In genomic region chr5:93221661-93222060, GRCm38 (mm10) we compare ENCODE assay signal across 8 mouse cellular contexts. TPM values are rescaled to one million over a fixed set of nuclear protein-coding genes. Genes with fewer than 3 reads are reported as not detected.
DNase-seq lines count a peak whose midpoint lies in the region; ATAC-seq and TF ChIP-seq lines count a peak whose summit lies in the region.

No protein-coding gene starts in this region.

- H3K9ac ChIP-seq in lung, embryonic 15.5 days: no peak overlapping the region
- no peak overlapping the region for H3K9ac ChIP-seq in liver, postnatal 0 days (replicated peaks)

- no peaks in the 10 kb centered on the region for H3K27me3 ChIP-seq in lung, embryonic 15.5 days
- no peaks in the 10 kb centered on the region for H3K27me3 ChIP-seq in liver, postnatal 0 days (ENCODE audit: insufficient read depth, low read length)

- DNase-seq in adrenal gland, adult (ENCODE audit: inconsistent age in 2 of 2, low spot score in 1 of 2): peak; percentile 33 to 79
- no peak for DNase-seq in adrenal gland, adult 18-20 months (ENCODE audit: low spot score in 2 of 2)
- peak; percentile 44 to 47 for DNase-seq in heart, postnatal 10 days
- no peak for DNase-seq in layer of hippocampus, adult 8-10 months (ENCODE audit: low spot score in 2 of 2)
- no peak for DNase-seq in liver, postnatal 0 days

- ATAC-seq in lung, embryonic 15.5 days (ENCODE audit: borderline replicate concordance, extremely low read depth, low FRiP score, low TSS enrichment): peak; percentile 73; the same call in 1 of the 2 replicates
- no peak for ATAC-seq in megakaryocyte progenitor cell, adult 5-6 weeks (replicated peaks; ENCODE audit: poor library complexity)
- ATAC-seq in liver, postnatal 0 days: no peak

- no peaks in the 10 kb centered on the region for H3K4me1 ChIP-seq in brown adipose tissue, adult 24 weeks (ENCODE audit: control insufficient read depth, insufficient read depth, insufficient read length, low read length)
- peaks cover 12% of the 10 kb centered on the region for H3K4me1 ChIP-seq in lung, embryonic 15.5 days
- no peaks in the 10 kb centered on the region for H3K4me1 ChIP-seq in liver, postnatal 0 days (ENCODE audit: insufficient read depth)

- 27% methylated on average over 3 of the region's 3 CpGs for WGBS in lung, embryonic 15.5 days
- 65% methylated on average over 3 of the region's 3 CpGs for WGBS in liver, postnatal 0 days (ENCODE audit: insufficient replicate concordance)

- H3K9me3 ChIP-seq in lung, embryonic 15.5 days: no peaks in the 10 kb centered on the region
- H3K9me3 ChIP-seq in liver, postnatal 0 days (ENCODE audit: low read length): no peaks in the 10 kb centered on the region

- no peak overlapping the region for H3K4me2 ChIP-seq in lung, embryonic 15.5 days
- no peak overlapping the region for H3K4me2 ChIP-seq in liver, postnatal 0 days (ENCODE audit: low read depth, low read length)

- no peak for TF ChIP-seq CTCF in liver, postnatal 0 days (IDR thresholded peaks at IDR 0.05; ENCODE audit: low read depth)

- H3K27ac ChIP-seq in brown adipose tissue, adult 24 weeks (replicated peaks; ENCODE audit: low read depth, low read length): 0 out of 2 replicates have a peak overlapping the region, but pooled peaks have one; percentile 52
- peak overlapping the region; percentile 45 for H3K27ac ChIP-seq in lung, embryonic 15.5 days
- no peak overlapping the region for H3K27ac ChIP-seq in liver, postnatal 0 days (ENCODE audit: low read depth)

- intact Hi-C loops in heart, postnatal 10 days (cut with DNase I): no loop called here

- peak overlapping the region; percentile 44; the same call in 1 of the 2 replicates for H3K4me3 ChIP-seq in brown adipose tissue, adult 24 weeks (ENCODE audit: insufficient read depth, low read depth, low read length)
- H3K4me3 ChIP-seq in lung, embryonic 15.5 days: no peak overlapping the region
- no peak overlapping the region for H3K4me3 ChIP-seq in liver, postnatal 0 days (ENCODE audit: low read depth, low read length)

- TF ChIP-seq EP300 in liver, postnatal 0 days (IDR thresholded peaks at IDR 0.05; ENCODE audit: low read depth): no peak

- no peaks in the 10 kb centered on the region for H3K36me3 ChIP-seq in lung, embryonic 15.5 days
- H3K36me3 ChIP-seq in liver, postnatal 0 days (replicated peaks; ENCODE audit: insufficient read depth, low read length): no peaks in the 10 kb centered on the region

RNA-seq across cellular contexts. Expression of gene 2010109A12Rik, which starts 15.3 kb away (rescaled TPM):
- under 1 TPM; 0.67 to 0.99 TPM for total RNA-seq in adrenal gland, adult 18-20 months (2021)
- polyA plus RNA-seq in brown adipose tissue, adult 24 weeks (2012; ENCODE audit: insufficient read depth, insufficient read length, missing spikeins): 3.3 and 4.9 TPM in 2 replicates
- under 1 TPM in 1 of 2 experiments, not detected in 1; 0.57 TPM for total RNA-seq in heart, postnatal 10 days (2021)
- 1.1 and 1.8 TPM in 2 replicates for polyA plus RNA-seq in lung, embryonic 15.5 days (2015; fragmentation: Nextera tagmentation; extraction: Ambion mirVana)
- 1 to 10 TPM; 1.1 to 1.3 (median 1.1) TPM for total RNA-seq in layer of hippocampus, adult 8-10 months (2022)
- 0.77 and 0.90 TPM in 2 replicates for total RNA-seq in megakaryocyte progenitor cell, adult 5-6 weeks (2015)
- 3.0 and 4.3 TPM in 2 replicates for total RNA-seq in megakaryocyte progenitor cell, adult 5-6 weeks (2017)
- 1.7 and 2.0 TPM in 2 replicates for polyA plus RNA-seq in liver, postnatal 0 days (2015; fragmentation: Nextera tagmentation; extraction: Ambion mirVana)

RNA-seq across cellular contexts. Expression of gene Ccni, which starts 15.4 kb away (rescaled TPM):
- 100 to 1,000 TPM; 211 to 262 TPM for total RNA-seq in adrenal gland, adult 18-20 months (2021)
- 180 and 268 TPM in 2 replicates for polyA plus RNA-seq in brown adipose tissue, adult 24 weeks (2012; ENCODE audit: insufficient read depth, insufficient read length, missing spikeins)
- total RNA-seq in heart, postnatal 10 days (2021): 100 to 1,000 TPM; 252 to 270 TPM
- polyA plus RNA-seq in lung, embryonic 15.5 days (2015; fragmentation: Nextera tagmentation; extraction: Ambion mirVana): 124 and 132 TPM in 2 replicates
- 100 to 1,000 TPM; 245 to 256 (median 250) TPM for total RNA-seq in layer of hippocampus, adult 8-10 months (2022)
- total RNA-seq in megakaryocyte progenitor cell, adult 5-6 weeks (2015): 184 and 191 TPM in 2 replicates
- total RNA-seq in megakaryocyte progenitor cell, adult 5-6 weeks (2017): 159 and 163 TPM in 2 replicates
- polyA plus RNA-seq in liver, postnatal 0 days (2015; fragmentation: Nextera tagmentation; extraction: Ambion mirVana): 41.2 and 41.9 TPM in 2 replicates

RNA-seq across cellular contexts. Expression of gene Ccng2, which starts 45.4 kb away (rescaled TPM):
- total RNA-seq in adrenal gland, adult 18-20 months (2021): 10 to 100 TPM; 38.6 to 40.0 TPM
- polyA plus RNA-seq in brown adipose tissue, adult 24 weeks (2012; ENCODE audit: insufficient read depth, insufficient read length, missing spikeins): 29.9 and 44.3 TPM in 2 replicates
- total RNA-seq in heart, postnatal 10 days (2021): 10 to 100 TPM; 19.7 to 21.2 TPM
- polyA plus RNA-seq in lung, embryonic 15.5 days (2015; fragmentation: Nextera tagmentation; extraction: Ambion mirVana): 65.4 and 67.6 TPM in 2 replicates
- total RNA-seq in layer of hippocampus, adult 8-10 months (2022): 10 to 100 TPM; 38.9 to 50.8 (median 45.3) TPM
- total RNA-seq in megakaryocyte progenitor cell, adult 5-6 weeks (2015): 31.9 and 37.7 TPM in 2 replicates
- total RNA-seq in megakaryocyte progenitor cell, adult 5-6 weeks (2017): 35.2 and 38.1 TPM in 2 replicates
- polyA plus RNA-seq in liver, postnatal 0 days (2015; fragmentation: Nextera tagmentation; extraction: Ambion mirVana): 12.5 and 13.3 TPM in 2 replicates

Comparison
In these comparisons a context has a peak if more than half of its experiments do, and no peak if none do; other contexts are left out.
1. DNase-seq: peak in adrenal gland, adult (2 of 2) and heart, postnatal 10 days (2 of 2); none in adrenal gland, adult 18-20 months (0 of 2), layer of hippocampus, adult 8-10 months (0 of 2) and liver, postnatal 0 days (single experiment).